Mouse (Mus musculus): Measurements from ENCODE around the gene Gm960. TPM values are rescaled to one million over a fixed set of nuclear protein-coding genes. Genes with fewer than 3 reads are reported as not detected.
A peak's percentile ranks its signal among the peaks of the same experiment; 100 is the strongest.

The Gm960 gene
- polyA plus RNA-seq, 1 experiment = 2.1 TPM

GRCm38 (mm10) chr19:4618183-4618582 is 80.3 kb downstream of the Gm960 start:
- H3K4me3 ChIP-seq (ENCODE audit: low read depth, low read length) = no peak overlapping the region
- H3K4me1 ChIP-seq (ENCODE audit: control insufficient read depth, insufficient read depth, insufficient read length, low read length) = peaks cover 5% of the 10 kb centered on the region
- H3K27me3 ChIP-seq (ENCODE audit: control insufficient read depth, insufficient read depth, low read length) = no peaks in the 10 kb centered on the region
- peak; percentile 29; the same call in 1 of the 2 replicates for TF ChIP-seq CTCF (IDR thresholded peaks at IDR 0.05; ENCODE audit: extremely low read depth, insufficient read length, insufficient replicate concordance, low read depth, low read length)
- TF ChIP-seq POLR2A (IDR thresholded peaks at IDR 0.05; ENCODE audit: low read depth, low read length) = no peak
- 47% methylated on average over 18 of the region's 18 CpGs for WGBS
- peaks cover 6% of the 10 kb centered on the region; the same call in 1 of the 2 replicates for H3K36me3 ChIP-seq (ENCODE audit: control insufficient read depth, insufficient read depth, low read length)
- H3K27ac ChIP-seq (ENCODE audit: insufficient read depth, low read depth, low read length) = no peak overlapping the region

- TF ChIP-seq POLR2A (IDR thresholded peaks at IDR 0.05; ENCODE audit: low read depth, low read length) (no peak), CTCF (IDR thresholded peaks at IDR 0.05; ENCODE audit: extremely low read depth, insufficient read length, insufficient replicate concordance, low read depth, low read length) (no peak)
- Histone ChIP-seq H3K27ac (ENCODE audit: insufficient read depth, low read depth, low read length) (no peak overlapping the region), H3K36me3 (ENCODE audit: control insufficient read depth, insufficient read depth, low read length) (no peaks in the 10 kb centered on the region), H3K27me3 (ENCODE audit: control insufficient read depth, insufficient read depth, low read length) (no peaks in the 10 kb centered on the region), H3K4me3 (ENCODE audit: low read depth, low read length) (no peak overlapping the region), H3K4me1 (ENCODE audit: control insufficient read depth, insufficient read depth, insufficient read length, low read length) (peaks cover 5% of the 10 kb centered on the region)
- 50% methylated on average over 4 of the region's 4 CpGs for WGBS
Measured at GRCm38 (mm10) chr19:4616546-4616945, 81.9 kb downstream of the Gm960 start.

GRCm38 (mm10) chr19:4615151-4616093 is 83.0 kb downstream of the Gm960 start, which contains the start of gene Lrfn4:
Lrfn4 (minus strand) TSS chr19:4615667.
- H3K36me3 ChIP-seq (ENCODE audit: control insufficient read depth, insufficient read depth, low read length) = no peaks in the 10 kb centered on the region
- H3K27ac ChIP-seq (ENCODE audit: insufficient read depth, low read depth, low read length) = peak within 1 kb of the TSS; percentile 1; the same call in 1 of the 2 replicates
- TF ChIP-seq CTCF (IDR thresholded peaks at IDR 0.05; ENCODE audit: extremely low read depth, insufficient read length, insufficient replicate concordance, low read depth, low read length) (no peak), POLR2A (IDR thresholded peaks at IDR 0.05; ENCODE audit: low read depth, low read length) (no peak)
- H3K4me1 ChIP-seq (ENCODE audit: control insufficient read depth, insufficient read depth, insufficient read length, low read length) = peaks cover 5% of the 10 kb centered on the region
- H3K4me3 ChIP-seq (ENCODE audit: low read depth, low read length) = peak within 1 kb of the TSS; percentile 80
- H3K27me3 ChIP-seq (ENCODE audit: control insufficient read depth, insufficient read depth, low read length) = no peaks in the 10 kb centered on the region
- under 1% methylated on average over 84 of the region's 87 CpGs for WGBS

GRCm38 (mm10) chr19:4614305-4615150 is 83.9 kb downstream of the Gm960 start:
- H3K27ac ChIP-seq (ENCODE audit: insufficient read depth, low read depth, low read length) = no peak overlapping the region

GRCm38 (mm10) chr19:4613464-4614304 is 84.8 kb downstream of the Gm960 start:
- H3K4me3 ChIP-seq (ENCODE audit: low read depth, low read length) = peak overlapping the region; percentile 80; the same call in 1 of the 2 replicates
- no peaks in the 10 kb centered on the region for H3K27me3 ChIP-seq (ENCODE audit: control insufficient read depth, insufficient read depth, low read length)
- 91% methylated on average over 33 of the region's 33 CpGs for WGBS
- no peak overlapping the region for H3K27ac ChIP-seq (ENCODE audit: insufficient read depth, low read depth, low read length)
- no peak for TF ChIP-seq CTCF (IDR thresholded peaks at IDR 0.05; ENCODE audit: extremely low read depth, insufficient read length, insufficient replicate concordance, low read depth, low read length)
- TF ChIP-seq POLR2A (IDR thresholded peaks at IDR 0.05; ENCODE audit: low read depth, low read length) = no peak
- H3K36me3 ChIP-seq (ENCODE audit: control insufficient read depth, insufficient read depth, low read length) = no peaks in the 10 kb centered on the region
- H3K4me1 ChIP-seq (ENCODE audit: control insufficient read depth, insufficient read depth, insufficient read length, low read length) = peaks cover 12% of the 10 kb centered on the region

More at GRCm38 (mm10) chr19:4614305-4615150, 83.9 kb downstream of the Gm960 start:
- Histone ChIP-seq H3K4me1 (ENCODE audit: control insufficient read depth, insufficient read depth, insufficient read length, low read length) (peaks cover 9% of the 10 kb centered on the region), H3K27me3 (ENCODE audit: control insufficient read depth, insufficient read depth, low read length) (no peaks in the 10 kb centered on the region), H3K36me3 (ENCODE audit: control insufficient read depth, insufficient read depth, low read length) (no peaks in the 10 kb centered on the region), H3K4me3 (ENCODE audit: low read depth, low read length) (peak overlapping the region; percentile 80)
- TF ChIP-seq POLR2A (IDR thresholded peaks at IDR 0.05; ENCODE audit: low read depth, low read length) (no peak), CTCF (IDR thresholded peaks at IDR 0.05; ENCODE audit: extremely low read depth, insufficient read length, insufficient replicate concordance, low read depth, low read length) (no peak)
- 27% methylated on average over 36 of the region's 49 CpGs for WGBS

- peaks cover 17% of the 10 kb centered on the region for H3K4me1 ChIP-seq (ENCODE audit: control insufficient read depth, insufficient read depth, insufficient read length, low read length)
- H3K36me3 ChIP-seq (ENCODE audit: control insufficient read depth, insufficient read depth, low read length) = no peaks in the 10 kb centered on the region
- no peak for TF ChIP-seq POLR2A (IDR thresholded peaks at IDR 0.05; ENCODE audit: low read depth, low read length)
- TF ChIP-seq CTCF (IDR thresholded peaks at IDR 0.05; ENCODE audit: extremely low read depth, insufficient read length, insufficient replicate concordance, low read depth, low read length) = no peak
- no peak overlapping the region for H3K27ac ChIP-seq (ENCODE audit: insufficient read depth, low read depth, low read length)
- H3K4me3 ChIP-seq (ENCODE audit: low read depth, low read length) = no peak overlapping the region
- WGBS = 87% methylated on average over 19 of the region's 19 CpGs
- H3K27me3 ChIP-seq (ENCODE audit: control insufficient read depth, insufficient read depth, low read length) = no peaks in the 10 kb centered on the region
Measured at GRCm38 (mm10) chr19:4612181-4612961, 86.1 kb downstream of the Gm960 start.
